14 mouse cellular contexts compared by ENCODE assay signal in genomic region chr3:138851876-138852275, GRCm38 (mm10).
DNase-seq lines count a peak whose midpoint lies in the region; ATAC-seq lines count a peak whose summit lies in the region.
"Had no signal": no experiment of that assay in that cellular context is flagged by ENCODE, and none has a peak within 500 bp of the region (broad histone marks: within the 10 kb centered on the region; RNA-seq: fewer than 3 reads in every experiment).

No protein-coding gene starts in this region.

- 64% methylated on average over 8 of the region's 8 CpGs for WGBS in kidney, embryonic 16.5 days
- 71% methylated on average over 8 of the region's 8 CpGs for WGBS in embryonic facial prominence, embryonic 11.5 days
- WGBS in limb, embryonic 11.5 days, result 26% methylated on average over 8 of the region's 8 CpGs
- WGBS in neural tube, embryonic 13.5 days, result 31% methylated on average over 8 of the region's 8 CpGs

- no peak overlapping the region for H3K27ac ChIP-seq in kidney, embryonic 16.5 days (ENCODE audit: low read length)
- H3K27ac ChIP-seq in embryonic facial prominence, embryonic 11.5 days (replicated peaks; ENCODE audit: low read depth, low read length), result no peak overlapping the region
- no peak overlapping the region for H3K27ac ChIP-seq in limb, embryonic 11.5 days (replicated peaks; ENCODE audit: low read depth, low read length)
- peak overlapping the region; percentile 69 for H3K27ac ChIP-seq in neural tube, embryonic 13.5 days (replicated peaks)

- no peaks in the 10 kb centered on the region for H3K36me3 ChIP-seq in kidney, embryonic 16.5 days (ENCODE audit: insufficient read depth, low read length)
- no peaks in the 10 kb centered on the region for H3K36me3 ChIP-seq in embryonic facial prominence, embryonic 11.5 days (replicated peaks; ENCODE audit: control insufficient read depth, insufficient read depth, low read depth, low read length)
- H3K36me3 ChIP-seq in limb, embryonic 11.5 days (ENCODE audit: control insufficient read depth, insufficient read depth, low read length), result no peaks in the 10 kb centered on the region
- H3K36me3 ChIP-seq in neural tube, embryonic 13.5 days, result no peaks in the 10 kb centered on the region
- H3K36me3 ChIP-seq: limb, embryonic 13.5 days had no signal

- no peak overlapping the region for H3K9ac ChIP-seq in kidney, embryonic 16.5 days (replicated peaks; ENCODE audit: low read length)
- no peak overlapping the region for H3K9ac ChIP-seq in embryonic facial prominence, embryonic 11.5 days (replicated peaks; ENCODE audit: low read length)
- no peak overlapping the region for H3K9ac ChIP-seq in limb, embryonic 11.5 days (ENCODE audit: low read length)
- H3K9ac ChIP-seq in neural tube, embryonic 13.5 days, result no peak overlapping the region
- H3K9ac ChIP-seq: limb, embryonic 13.5 days had no signal

- H3K4me3 ChIP-seq in kidney, embryonic 16.5 days (ENCODE audit: low read length), result no peak overlapping the region
- H3K4me3 ChIP-seq in embryonic facial prominence, embryonic 11.5 days (ENCODE audit: low read depth, low read length), result no peak overlapping the region
- no peak overlapping the region for H3K4me3 ChIP-seq in limb, embryonic 11.5 days (ENCODE audit: low read depth, low read length)
- H3K4me3 ChIP-seq in neural tube, embryonic 13.5 days, result no peak overlapping the region
- H3K4me3 ChIP-seq: limb, embryonic 13.5 days had no signal

- H3K9me3 ChIP-seq in kidney, embryonic 16.5 days (ENCODE audit: low read length), result no peaks in the 10 kb centered on the region
- no peaks in the 10 kb centered on the region for H3K9me3 ChIP-seq in embryonic facial prominence, embryonic 11.5 days (replicated peaks; ENCODE audit: control insufficient read depth, low read length)
- no peaks in the 10 kb centered on the region for H3K9me3 ChIP-seq in limb, embryonic 11.5 days (ENCODE audit: control insufficient read depth, low read length)
- H3K9me3 ChIP-seq in neural tube, embryonic 13.5 days, result no peaks in the 10 kb centered on the region
- H3K9me3 ChIP-seq: limb, embryonic 13.5 days had no signal

- peak; percentile 43; the same call in 1 of the 2 replicates for ATAC-seq in kidney, embryonic 16.5 days (ENCODE audit: low FRiP score, low TSS enrichment)
- ATAC-seq in embryonic facial prominence, embryonic 11.5 days (replicated peaks; ENCODE audit: insufficient number of reproducible peaks, low FRiP score, low TSS enrichment, low read depth), result peak; percentile 68; the same call in 1 of the 2 replicates
- ATAC-seq in limb, embryonic 11.5 days (ENCODE audit: insufficient number of reproducible peaks, low FRiP score, low TSS enrichment, low read depth), result peak; percentile 38; the same call in 1 of the 2 replicates
- peak; percentile 34; the same call in 1 of the 2 replicates for ATAC-seq in neural tube, embryonic 13.5 days (ENCODE audit: low read depth)
- ATAC-seq: CD4-positive, CD25-positive, alpha-beta regulatory T cell, adult 4 months had no signal

- H3K4me1 ChIP-seq in kidney, embryonic 16.5 days (ENCODE audit: insufficient read depth, low read length), result peaks cover 20% of the 10 kb centered on the region
- H3K4me1 ChIP-seq in embryonic facial prominence, embryonic 11.5 days (ENCODE audit: control insufficient read depth, insufficient read depth, low read length), result peaks cover 1% of the 10 kb centered on the region; the same call in 1 of the 2 replicates
- peaks cover 34% of the 10 kb centered on the region for H3K4me1 ChIP-seq in limb, embryonic 11.5 days (ENCODE audit: control insufficient read depth, insufficient read depth, low read length)
- H3K4me1 ChIP-seq in neural tube, embryonic 13.5 days (replicated peaks), result peaks cover 79% of the 10 kb centered on the region

- DNase-seq in kidney, postnatal 36 days, result no peak
- no peak for DNase-seq in embryonic facial prominence, embryonic 11.5 days (ENCODE audit: low spot score)
- DNase-seq in limb, embryonic 11.5 days (ENCODE audit: low spot score), result no peak
- DNase-seq in ovary, postnatal 36 days (ENCODE audit: low spot score), result no peak
- no peak for DNase-seq in lung, postnatal 36 days
- DNase-seq: cerebellum, adult 9-11 months; kidney, adult 18-20 months; lung, adult 18-20 months; right cerebral cortex, postnatal 4 days; thymus, postnatal 25 days had no signal

- no peak overlapping the region for H3K4me2 ChIP-seq in kidney, embryonic 16.5 days (replicated peaks; ENCODE audit: low read depth, low read length)
- no peak overlapping the region for H3K4me2 ChIP-seq in embryonic facial prominence, embryonic 11.5 days (ENCODE audit: low read depth, low read length)
- no peak overlapping the region for H3K4me2 ChIP-seq in limb, embryonic 11.5 days (ENCODE audit: low read depth, severe bottlenecking)
- H3K4me2 ChIP-seq in neural tube, embryonic 13.5 days, result no peak overlapping the region
- H3K4me2 ChIP-seq: limb, embryonic 13.5 days had no signal

- H3K27me3 ChIP-seq in kidney, embryonic 16.5 days (ENCODE audit: insufficient read depth, low read length), result no peaks in the 10 kb centered on the region
- H3K27me3 ChIP-seq in embryonic facial prominence, embryonic 11.5 days (ENCODE audit: control insufficient read depth, insufficient read depth, low read length), result no peaks in the 10 kb centered on the region
- no peaks in the 10 kb centered on the region for H3K27me3 ChIP-seq in limb, embryonic 11.5 days (ENCODE audit: control insufficient read depth, insufficient read depth, low read length)
- H3K27me3 ChIP-seq in neural tube, embryonic 13.5 days, result no peaks in the 10 kb centered on the region
- H3K27me3 ChIP-seq: limb, embryonic 13.5 days had no signal
